Mouse (Mus musculus): ENCODE data around the gene Epor.

Epor gene

DNA sequence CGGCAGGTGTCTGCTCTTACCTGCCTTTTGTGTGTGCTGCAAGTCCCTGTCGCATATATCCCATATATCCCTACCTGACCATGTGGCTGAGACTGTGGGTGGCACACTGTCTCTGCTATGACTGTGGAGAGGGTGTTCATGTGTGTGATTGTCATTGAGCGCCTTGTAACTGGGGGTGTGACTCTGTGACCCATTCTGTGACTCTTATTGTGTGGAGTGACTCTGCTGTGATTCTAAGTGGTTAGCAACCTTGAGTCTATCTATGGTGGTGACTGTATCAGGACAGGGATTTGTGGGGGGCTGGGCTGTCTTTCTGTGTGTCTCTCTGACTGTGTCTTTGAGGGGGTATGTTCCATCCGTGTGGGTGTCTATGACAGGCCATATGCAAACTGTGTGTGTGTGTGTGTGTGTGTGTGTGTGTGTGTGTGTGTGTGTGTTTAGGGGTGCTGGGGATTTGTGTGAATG is 25.6 kb downstream of the Epor start:
- DNase-seq (ENCODE audit: low read depth, low spot score) = no peak

DNA sequence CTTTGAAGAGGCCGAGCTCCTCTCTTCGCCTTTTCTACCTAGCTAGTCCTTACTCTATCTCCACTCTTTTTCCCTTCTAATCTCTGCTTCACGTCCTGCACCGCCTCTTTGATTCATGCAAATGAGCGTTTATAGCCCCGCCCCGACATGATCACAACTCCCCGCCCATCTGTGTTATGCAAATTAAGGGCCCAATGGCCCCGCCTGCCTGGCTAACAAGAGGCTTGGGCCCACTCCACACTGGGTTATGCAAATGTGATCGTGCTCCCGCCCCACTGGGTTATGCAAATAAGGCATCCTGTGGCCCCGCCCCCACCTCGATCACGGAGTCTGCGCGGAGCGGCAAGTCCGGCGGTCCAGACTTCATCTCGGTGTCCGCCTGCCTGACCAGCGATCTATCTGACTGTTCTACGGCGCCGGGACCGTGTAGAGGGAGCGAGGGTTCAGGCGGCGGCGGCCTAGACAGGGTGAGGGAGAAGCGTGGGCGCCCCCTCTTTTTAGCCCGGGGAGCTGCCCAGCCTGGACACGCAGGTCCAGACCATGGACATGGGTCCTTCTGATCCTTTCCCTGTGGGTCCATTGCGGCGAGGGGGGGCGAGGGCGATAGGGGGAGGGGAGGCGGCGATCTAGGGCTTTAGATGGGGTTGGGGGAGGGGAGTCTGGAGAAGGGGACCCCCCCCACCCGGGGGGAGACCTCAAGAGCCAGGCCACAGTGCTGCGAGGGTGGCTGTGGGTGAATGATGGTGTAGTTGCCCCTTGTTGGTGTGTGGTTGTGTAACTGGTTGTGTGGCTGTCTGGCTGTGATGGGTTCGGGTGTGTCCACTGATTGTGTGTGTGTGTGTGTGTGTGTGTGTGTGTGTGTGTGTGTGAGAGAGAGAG is 26.4 kb downstream of the Epor start, which contains the start of gene Plppr2:
TSS of gene Plppr2 (plus strand) at position 342 of the 879 bp plus-strand sequence.
- peak; percentile 89 for DNase-seq (ENCODE audit: low read depth, low spot score)

DNA sequence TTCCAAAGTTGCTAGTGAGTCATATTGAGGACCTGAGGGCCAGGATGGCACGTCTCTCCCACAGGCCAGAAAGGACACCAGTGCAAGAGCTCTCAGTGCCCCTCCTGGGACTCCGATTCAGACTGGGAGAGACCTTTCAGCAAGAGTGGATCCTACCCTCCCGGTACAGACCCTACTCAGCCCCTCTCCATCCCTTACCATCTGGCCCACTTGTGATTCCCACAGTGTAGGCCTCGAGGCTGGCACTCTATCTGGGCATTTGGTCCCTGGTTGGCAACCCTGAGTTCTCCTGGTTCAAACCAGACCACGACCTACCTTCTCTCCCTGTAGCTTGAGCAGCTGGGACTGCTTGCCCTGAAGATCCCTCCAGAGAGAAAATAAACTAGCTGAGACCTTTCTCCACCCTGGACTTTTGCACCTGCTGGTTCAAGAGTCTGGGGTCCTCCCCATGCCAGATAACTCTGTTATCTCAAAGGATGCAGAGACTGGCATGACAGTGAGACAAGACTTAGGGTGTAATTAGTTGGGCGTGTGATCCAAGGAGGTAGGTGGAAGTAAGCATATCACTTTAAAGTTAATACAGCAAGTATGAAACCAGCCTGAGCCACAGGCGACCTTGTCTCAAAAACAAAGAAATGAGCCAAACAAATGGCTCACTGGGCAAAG is 27.7 kb downstream of the Epor start:
- DNase-seq (ENCODE audit: low read depth, low spot score) = no peak

DNA sequence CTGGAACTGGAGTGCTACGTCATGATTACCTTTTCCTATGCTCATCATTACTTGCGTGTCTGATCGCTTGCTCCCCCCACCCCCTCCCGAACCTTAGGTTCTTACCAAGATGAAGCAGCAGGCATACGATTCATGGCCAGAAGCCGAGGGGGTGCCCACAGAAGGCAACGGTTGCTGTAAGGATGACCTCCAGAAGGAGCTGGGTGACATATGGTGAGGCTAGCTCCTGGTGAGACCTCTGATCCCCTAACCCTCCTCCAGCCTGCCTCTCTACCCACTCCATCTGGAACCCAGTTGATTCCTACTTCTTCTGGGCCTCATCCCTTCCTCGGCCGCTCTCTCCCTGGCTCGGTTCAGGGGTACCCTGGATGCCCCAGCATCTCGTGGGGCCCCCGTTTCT is 29.3 kb downstream of the Epor start:
- no peak for DNase-seq (ENCODE audit: low read depth, low spot score)

DNA sequence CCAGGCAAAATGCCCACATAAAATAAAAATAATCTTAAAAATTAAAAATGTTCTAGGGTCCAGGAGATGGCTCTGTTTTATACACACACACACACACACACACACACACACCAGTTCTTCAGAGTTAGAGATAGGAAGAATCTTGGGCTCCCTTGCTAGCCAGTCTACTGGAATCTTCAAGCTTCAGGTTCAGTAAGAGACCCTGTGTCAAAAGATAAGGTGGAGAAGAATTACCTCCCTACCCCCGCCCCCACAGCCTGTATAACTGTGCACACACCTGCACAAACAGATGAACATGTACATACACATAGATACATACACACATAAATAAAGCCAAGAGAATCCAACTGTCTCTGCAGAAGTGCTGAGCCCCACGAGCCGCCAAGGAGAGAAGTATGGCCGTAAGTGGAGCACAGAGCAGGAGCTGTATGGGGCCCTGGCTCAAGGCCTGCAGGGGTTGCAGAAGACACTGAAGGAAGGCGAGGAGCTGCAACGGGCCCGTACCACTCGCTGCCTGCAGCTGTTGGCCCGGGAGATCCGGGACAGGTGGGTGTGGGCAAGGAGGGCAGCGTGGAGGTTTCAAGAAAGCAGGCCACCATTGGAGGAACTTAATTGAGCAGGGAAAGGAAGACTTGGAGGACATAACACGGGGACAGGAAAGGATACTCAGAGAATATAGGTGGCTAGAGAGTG is 30.7 kb downstream of the Epor start:
- no peak for DNase-seq (ENCODE audit: low read depth, low spot score)

DNA sequence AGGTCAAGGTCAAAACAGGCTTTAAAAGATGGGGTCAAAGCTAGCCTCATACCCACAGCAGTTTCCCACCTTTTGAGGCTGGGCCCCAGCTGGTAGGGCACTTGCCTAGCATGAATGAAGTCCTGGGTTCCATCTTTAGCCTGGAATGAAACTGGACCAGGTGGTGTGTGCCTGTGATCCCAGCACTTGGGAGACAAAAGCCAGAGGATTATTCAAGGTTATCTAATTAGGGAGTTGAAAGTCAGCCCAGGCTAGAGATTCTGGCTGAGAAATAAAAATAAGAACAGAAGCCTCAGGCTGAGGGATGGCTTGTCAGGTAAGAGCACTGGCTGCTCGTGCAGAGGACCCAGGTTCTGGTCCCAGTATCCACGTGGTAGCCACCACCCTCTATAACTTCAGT is 31.3 kb downstream of the Epor start:
- no peak for DNase-seq (ENCODE audit: low read depth, low spot score)

DNA sequence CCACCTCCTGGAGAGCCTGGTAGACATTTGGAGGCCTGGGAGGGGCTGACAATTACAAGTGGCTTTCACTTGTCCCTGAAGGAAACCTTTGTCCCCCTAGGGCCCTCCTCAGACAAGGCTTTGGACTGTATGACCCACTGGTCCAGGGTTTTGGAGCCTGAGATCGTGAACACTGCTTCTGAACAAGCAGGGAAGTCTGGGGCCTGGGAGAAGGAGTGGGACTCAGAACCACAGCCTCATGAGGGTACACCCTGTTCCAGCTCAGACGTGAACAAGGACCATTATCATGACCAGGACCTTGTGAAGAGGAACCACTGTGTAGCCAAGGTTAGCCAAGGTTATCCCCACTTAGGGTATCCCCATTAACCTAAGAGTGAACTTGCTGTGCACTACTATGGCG is 34.1 kb downstream of the Epor start:
- no peak for DNase-seq (ENCODE audit: low read depth, low spot score)

DNA sequence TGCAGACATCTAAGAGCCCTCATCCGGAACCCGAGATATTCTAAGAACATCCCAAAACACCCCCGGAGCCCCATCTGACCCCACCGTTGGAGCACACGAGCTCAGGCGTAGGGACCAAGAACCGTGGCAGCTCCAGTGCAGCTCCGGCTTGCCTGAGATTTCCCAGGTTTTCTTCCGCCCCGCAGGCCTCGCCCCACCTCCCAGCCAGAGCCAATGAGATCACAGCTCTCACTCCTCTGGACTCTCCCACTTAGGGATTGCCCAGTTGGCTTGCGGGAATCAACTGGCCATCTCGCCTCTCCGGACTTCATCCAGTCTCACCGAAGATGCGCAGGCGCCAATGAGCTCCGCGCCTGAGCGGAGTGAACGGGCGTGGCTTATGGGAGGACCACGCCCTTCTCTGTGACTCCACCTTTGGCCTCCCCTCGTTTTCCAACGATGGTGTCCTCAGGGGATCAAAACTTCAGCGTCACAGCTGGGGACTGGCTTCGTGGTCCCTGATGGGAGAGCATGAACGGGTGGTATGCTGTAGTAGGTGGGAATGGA is 36.0 kb downstream of the Epor start, which contains the start of the genes Ccdc159 and Tmem205:
TSS of gene Ccdc159 (plus strand) at position 264 of the 546 bp plus-strand sequence.
TSS of gene Tmem205 (minus strand) at position 349 of the 546 bp plus-strand sequence.
- peak; percentile 90 for DNase-seq (ENCODE audit: low read depth, low spot score)

DNA sequence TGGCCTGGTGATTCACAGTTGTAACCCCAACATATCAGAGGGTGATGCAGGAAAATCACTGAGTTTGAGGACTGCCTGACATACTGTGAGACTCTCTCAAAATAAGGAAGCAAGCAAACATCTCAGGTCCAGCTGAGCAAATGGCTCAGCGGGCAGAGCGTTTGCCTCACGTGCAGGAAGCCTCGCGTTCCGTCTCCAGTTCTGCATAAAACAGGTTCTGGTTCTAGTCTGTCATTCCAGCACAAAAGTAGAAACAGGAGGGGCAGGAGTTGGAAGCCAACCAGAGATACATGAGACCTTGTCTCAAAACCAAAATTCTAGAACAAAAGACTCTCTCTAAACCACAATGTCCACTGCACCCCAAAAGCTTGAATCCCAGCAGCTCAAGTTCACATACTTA is 36.5 kb downstream of the Epor start:
- no peak for DNase-seq (ENCODE audit: low read depth, low spot score)

DNA sequence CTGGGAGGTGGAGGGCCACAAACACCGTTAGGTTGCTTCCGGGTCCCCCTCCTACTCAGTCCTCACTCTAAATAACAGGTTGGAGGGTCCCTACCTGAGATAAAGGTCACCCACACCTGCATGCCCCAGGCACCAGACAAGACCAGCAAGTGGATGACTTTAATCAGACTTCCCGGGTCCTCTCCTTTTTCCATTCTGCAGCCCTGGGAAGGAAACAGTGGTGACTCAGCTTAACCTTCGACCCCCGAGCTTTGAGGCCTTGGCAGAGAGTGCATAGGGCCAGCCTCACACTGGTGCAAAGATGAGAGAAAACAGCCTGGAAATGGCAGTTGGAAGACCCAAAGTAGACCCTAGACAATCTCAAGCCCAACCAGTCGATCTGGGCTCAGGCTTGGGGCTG is 37.2 kb downstream of the Epor start:
- no peak for DNase-seq (ENCODE audit: low read depth, low spot score)

DNA sequence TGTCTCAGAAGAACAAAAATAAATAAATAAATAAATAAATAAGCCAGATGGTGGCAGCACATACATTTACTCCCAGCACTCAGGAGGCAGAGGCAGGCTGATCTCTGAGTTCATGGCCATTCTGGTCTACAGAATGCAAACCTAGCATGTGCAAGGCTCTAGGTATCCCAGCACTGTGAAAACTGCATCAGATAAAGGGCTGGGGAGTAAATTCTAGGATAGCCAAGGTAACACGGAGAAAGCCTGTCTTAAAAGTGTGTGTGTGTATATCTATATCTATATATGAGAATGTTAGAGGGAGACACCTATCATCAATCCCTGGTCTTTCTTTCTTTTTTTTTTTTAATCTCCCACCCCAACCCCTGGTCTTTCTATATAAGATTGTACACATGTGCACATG is 37.8 kb downstream of the Epor start:
- DNase-seq (ENCODE audit: low read depth, low spot score) = no peak

DNA sequence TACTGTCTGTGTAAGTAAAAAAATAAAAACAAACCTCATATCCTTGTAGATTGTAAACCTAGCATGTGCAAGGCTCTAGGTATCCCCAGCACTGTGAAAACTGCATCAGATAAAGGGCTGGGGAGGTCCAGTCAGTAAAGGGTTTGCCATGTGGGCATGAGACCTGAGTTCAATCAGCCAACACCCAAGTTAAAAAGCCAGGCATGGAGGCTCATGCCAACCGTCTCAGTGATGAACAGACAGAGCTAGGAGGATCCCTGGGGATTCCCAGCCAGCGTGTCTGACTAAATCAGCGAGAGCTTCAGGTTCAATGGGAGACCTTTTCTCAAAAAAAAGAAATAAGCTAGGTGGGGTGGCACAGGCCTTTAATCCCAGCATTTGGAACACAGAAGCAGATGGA is 38.3 kb downstream of the Epor start:
- no peak for DNase-seq (ENCODE audit: low read depth, low spot score)

DNA sequence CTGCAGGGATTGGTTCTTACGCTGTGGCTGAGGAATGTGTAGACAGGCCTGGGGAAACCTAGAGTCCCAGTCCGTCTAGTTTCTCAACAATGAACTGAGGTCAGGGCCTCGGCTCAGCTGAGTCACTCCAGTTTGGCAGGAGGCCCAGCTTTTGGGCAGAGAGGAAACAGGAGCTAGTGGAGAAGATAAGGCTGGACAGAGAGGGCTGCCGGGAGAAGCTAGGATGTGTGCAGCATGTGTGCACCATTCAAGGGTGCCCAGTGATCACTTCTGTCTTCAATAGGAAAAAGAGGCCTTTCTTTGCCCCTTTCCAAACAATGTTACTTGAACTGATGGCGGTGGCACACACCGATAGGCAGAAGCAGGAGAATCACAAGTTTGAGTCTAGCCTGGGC is 39.2 kb downstream of the Epor start:
- DNase-seq (ENCODE audit: low read depth, low spot score) = no peak

DNA sequence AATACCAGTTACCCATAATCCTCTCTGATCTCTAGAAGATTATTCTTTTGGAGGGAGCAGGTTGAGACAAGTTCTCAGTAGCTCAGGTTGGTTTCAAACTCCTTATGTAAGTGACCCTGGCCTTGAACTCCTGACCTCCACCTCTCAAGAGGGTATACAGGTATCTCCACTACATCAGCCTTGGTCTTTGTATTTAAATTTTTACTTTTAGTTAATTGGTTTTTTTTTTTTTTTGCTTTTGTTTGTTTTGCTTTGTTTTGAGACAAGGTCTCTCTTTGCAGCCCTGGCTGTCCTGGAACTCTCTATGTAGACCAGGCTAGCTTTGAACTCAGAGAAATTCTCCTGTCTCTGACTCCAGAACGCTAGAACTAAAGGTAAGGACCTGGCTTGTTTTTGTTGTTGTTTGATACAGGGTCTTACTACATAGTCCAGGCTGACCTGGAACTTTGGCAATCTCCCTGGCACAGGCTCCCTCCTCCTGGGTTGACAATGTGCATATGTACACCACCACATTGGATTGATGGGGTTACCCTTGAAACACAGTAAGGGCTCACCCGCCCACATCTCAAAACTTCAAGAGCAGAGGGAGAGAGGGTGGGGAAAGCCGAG is 39.7 kb downstream of the Epor start:
- no peak for DNase-seq (ENCODE audit: low read depth, low spot score)

DNA sequence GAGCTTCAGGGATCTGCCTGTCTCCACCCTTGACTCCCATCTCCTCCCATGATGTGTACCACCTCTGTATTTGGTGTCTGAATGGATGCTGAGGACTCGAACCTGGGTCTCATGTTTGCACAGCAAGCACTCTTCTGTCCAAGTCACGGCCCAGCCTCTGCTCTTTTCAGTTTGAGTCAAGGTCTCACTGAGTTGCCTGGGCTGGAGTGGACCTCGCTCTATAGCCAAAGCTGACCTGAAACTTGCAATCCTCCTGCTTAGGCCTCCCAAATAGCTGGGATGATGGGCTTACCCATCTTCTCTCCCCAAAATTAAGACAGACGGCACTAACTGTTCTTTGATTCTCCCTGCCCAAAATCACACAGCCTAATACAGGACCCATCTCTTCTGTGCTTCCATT is 40.3 kb downstream of the Epor start:
- no peak for DNase-seq (ENCODE audit: low read depth, low spot score)

DNA sequence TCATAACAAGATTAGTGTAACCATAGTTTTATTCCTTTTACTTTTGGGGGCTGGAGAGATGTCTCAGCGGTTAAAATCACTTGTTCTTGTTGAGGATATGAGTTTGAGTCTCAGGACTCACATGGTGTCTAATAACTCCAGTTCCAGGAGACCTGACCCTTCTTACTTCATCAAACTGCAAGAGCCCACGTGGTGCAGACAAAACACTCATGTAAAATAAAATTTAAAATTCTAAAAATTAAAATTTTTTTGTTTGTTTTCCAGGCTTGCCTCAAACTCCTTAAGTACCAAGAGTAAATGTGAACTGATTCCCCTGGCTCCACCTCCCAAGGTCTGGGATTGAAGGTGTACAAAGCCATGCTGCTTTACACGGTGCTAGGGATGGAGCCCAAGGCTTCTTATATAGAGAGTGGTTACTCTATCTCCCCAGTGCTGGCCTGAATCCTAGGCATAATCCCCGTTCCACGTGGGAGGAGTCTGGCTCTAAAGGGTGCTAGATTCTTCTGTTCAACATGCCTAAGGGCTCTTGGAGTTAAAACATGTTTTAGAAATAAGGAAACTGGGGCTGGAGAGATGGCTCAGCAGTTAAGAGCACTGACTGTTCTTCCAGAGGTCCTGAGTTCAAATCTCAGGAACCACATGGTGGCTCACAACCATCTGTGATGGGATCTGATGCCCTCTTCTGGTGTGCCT is 44.5 kb downstream of the Epor start:
- DNase-seq (ENCODE audit: low read depth, low spot score) = no peak

DNA sequence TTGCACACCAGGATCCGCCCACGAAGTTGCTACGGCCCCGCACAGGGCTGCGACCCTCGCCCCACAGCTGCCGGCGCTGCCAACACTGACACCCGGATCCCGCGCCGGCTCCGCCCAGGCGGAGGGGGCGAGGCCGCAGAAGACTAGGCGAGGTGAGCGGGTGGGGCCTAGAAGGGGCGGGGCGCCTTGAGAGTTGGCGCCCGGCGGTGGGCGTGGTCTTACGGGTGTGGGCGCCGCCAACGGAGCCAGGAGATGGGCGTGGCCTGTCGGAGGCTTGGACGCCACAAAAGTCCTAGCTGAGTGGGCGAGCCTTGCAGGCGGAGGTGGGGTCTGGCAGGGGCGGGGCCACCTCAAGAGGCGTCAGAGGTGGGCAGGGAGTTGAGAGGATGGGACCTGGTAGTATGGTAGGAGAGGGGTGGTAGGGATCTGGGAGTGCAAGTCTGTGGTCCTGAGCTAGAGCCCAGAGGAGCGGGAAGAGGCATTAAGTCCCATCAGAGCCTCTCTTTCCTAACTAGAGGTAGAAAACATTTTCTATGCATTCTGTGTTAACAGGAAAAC is 45.2 kb downstream of the Epor start, which contains the start of gene Rab3d:
TSS of gene Rab3d (minus strand) at position 158 of the 558 bp plus-strand sequence.
- DNase-seq (ENCODE audit: low read depth, low spot score) = peak; percentile 80

DNA sequence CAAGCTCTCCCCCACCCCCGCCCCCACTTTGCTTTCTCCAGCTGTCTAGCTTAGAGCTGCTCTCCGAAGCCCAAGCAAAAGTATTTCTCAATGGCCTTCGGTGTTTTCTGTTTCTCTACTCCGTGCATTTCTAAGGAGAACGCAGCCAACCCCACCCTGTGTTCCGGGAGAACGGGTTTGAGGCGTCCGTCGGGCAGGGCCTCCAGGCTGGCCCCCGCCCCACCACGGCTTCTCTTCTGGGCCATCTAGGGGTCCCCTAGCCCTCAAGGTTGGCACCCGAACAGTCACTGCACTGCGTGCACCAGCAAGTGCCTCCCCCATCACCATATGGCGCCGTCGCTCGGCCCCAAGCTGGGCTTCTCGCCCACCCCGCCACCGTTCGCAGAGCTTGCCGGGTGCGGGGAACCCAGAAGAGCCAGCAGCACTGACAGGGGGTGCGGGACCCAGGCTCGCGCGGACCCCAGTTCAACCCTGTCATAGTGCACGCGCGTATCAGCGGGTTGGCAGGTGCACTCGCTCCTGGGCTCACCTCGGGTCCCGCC is 45.7 kb downstream of the Epor start:
- DNase-seq (ENCODE audit: low read depth, low spot score) = no peak

DNA sequence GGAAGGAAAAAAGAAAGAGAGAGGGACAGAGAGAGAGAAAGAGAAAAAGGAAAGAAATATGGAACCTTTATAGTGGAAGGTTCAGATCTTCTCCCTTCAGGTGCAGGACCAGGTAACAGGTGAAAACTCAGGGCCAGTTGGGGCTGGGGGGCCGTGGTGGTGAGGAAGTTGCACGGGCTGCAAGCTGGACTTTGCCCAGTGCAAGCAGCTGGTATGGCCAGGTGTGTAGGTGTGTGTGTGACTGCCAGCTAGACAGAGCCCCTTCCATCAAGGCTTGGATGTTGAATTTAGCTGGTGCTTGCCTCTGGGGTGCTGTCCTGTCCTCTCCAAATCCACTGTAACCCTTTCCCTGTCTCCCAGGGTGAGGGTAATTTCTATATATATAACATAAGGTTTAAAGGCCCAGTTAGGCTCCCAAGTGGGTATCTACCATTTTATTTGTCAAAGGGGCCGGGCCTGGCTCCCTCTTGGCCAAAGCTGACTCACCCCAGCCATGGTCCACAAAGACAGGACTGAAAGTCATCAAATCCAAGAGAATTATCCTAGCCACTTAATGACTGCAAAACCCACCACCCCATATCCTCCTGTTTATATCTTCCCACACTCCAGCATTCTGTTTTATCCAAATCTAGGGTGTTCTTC is 46.3 kb downstream of the Epor start:
- no peak for DNase-seq (ENCODE audit: low read depth, low spot score)

All from retina, adult 2 months (tissue).